Mouse (Mus musculus) E14TG2a.4 (cell line): ENCODE measurements at regions not wholly inside any gene's neighbourhood (a gene's known extent, or its start where the extent isn't known, plus 50 kb on each side); places are given as distances from the start of the nearest gene placed in this dataset.

Source experiments
- H3K27me3 ChIP-seq: 2 replicates; pipeline ENCODE4 v1.6.1; 2014; ENCODE audit warnings: low read length, control low read depth; ENCODE audit not compliant: insufficient read depth
- H3K36me3 ChIP-seq: 2 replicates; pipeline ENCODE4 v1.6.1; 2014; ENCODE audit warnings: low read length, control low read depth; ENCODE audit not compliant: insufficient read depth
- H3K4me1 ChIP-seq: replicated peaks from 2 replicates; pipeline ENCODE4 v1.6.1; 2014; ENCODE audit warnings: low read depth, low read length, control low read depth
- H3K4me3 ChIP-seq: replicated peaks from 2 replicates; pipeline ENCODE4 v1.5.1; 2014; ENCODE audit warnings: mild to moderate bottlenecking, low read length
- H3K9me3 ChIP-seq: 2 replicates; pipeline ENCODE4 v1.6.1; 2014; ENCODE audit warnings: low read length, control low read depth
- CTCF ChIP-seq: conservative IDR thresholded peaks from 2 replicates; pipeline ENCODE4 v1.5.1; 2014; ENCODE audit warnings: low read length
- NANOG ChIP-seq: IDR thresholded peaks from 2 replicates; pipeline ENCODE4 v1.6.1; 2014; ENCODE audit warnings: borderline replicate concordance, low read length, mixed read lengths
- POU5F1 ChIP-seq: IDR thresholded peaks from 2 replicates; pipeline ENCODE4 v1.6.1; 2014; ENCODE audit warnings: low read length, borderline replicate concordance

DNA sequence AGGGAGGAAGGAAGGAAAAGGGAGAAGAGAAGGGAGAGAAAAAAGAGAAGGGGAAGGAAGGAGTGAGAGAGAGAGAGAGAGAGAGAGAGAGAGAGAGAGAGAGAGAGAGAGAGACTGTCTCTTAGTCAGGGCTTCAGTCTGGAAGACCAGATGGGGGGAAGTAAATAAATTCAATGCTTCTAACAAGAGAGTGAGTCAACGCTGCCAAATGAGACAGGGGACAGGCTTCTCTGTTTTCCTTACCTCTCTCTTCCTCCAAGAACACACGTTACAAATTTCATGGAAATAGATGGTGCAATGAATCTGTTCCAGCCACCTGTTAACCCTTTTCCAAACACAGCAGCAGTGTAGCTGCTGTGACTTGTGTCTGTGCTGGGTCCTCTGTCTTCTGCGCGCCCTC is 85.1 kb upstream of the Gdnf start:
- H3K4me1 ChIP-seq: peaks cover 10% of the 10 kb centered on the region
- no peaks in the 10 kb centered on the region for H3K27me3 ChIP-seq
- TF ChIP-seq NANOG (no peak), POU5F1 (no peak), CTCF (no peak)
- no peak overlapping the region for H3K4me3 ChIP-seq
- H3K36me3 ChIP-seq: no peaks in the 10 kb centered on the region
- no peaks in the 10 kb centered on the region for H3K9me3 ChIP-seq

DNA sequence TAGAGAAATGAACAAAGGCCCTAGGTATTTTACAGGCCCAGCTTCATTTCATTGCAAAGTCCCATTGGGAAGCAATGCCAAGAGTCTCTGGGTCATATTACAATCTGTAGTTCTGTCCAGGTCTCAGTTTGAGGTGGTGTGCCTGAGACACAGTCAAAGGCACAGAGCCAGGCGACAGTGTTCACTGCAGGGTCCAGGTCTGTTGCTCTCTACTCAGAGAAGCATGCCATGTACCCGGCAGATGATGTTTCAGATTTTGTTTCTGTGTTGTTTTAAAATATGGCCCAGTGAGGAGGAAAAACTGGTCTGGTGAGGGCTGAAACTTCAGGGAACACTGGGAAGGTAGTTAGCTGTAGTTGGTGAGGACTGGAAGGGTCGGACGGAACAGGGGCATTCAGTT is 63.1 kb upstream of the Gdnf start:
- no peaks in the 10 kb centered on the region for H3K9me3 ChIP-seq
- no peaks in the 10 kb centered on the region for H3K4me1 ChIP-seq
- H3K4me3 ChIP-seq: no peak overlapping the region
- H3K27me3 ChIP-seq: no peaks in the 10 kb centered on the region
- H3K36me3 ChIP-seq: no peaks in the 10 kb centered on the region
- no peak for TF ChIP-seq POU5F1

DNA sequence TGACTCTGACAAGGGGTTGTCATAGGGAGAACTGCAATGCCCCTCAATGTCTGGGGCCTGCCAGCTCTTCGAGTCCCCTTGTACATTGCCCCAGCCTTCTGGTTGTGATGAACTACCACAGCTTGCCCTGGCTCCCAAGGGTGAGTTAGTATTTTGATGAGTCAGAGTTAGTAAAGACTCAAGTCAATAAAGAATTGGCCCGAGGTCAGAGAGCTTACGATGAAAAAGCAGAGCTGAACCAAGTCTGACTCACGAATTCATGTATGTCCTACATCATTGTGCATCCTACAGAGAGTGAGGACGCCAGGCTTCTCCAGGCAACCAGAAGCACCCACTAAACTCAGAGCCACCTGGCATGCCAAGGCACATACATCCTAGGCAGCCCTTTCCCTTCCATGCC is 60.2 kb upstream of the Gdnf start:
- Histone ChIP-seq H3K4me1 (no peaks in the 10 kb centered on the region), H3K9me3 (peaks cover 12% of the 10 kb centered on the region; the same call in 1 of the 2 replicates), H3K36me3 (no peaks in the 10 kb centered on the region), H3K4me3 (no peak overlapping the region), H3K27me3 (no peaks in the 10 kb centered on the region)
- TF ChIP-seq NANOG (no peak), POU5F1 (no peak), CTCF (no peak)
